Mouse (Mus musculus): ENCODE data around the gene Atp6v0a2. TPM values are rescaled to one million over a fixed set of nuclear protein-coding genes. Genes with fewer than 3 reads are reported as not detected.
A peak's percentile ranks its signal among the peaks of the same experiment; 100 is the strongest.
"Not testable (repeated sequence)": the region's sequence is repeated elsewhere in the genome, so short reads cannot be mapped to it uniquely, and the experiment has no call there.

Atp6v0a2 gene
- polyA plus RNA-seq, 1 experiment from 2014 or later, result 48.4 TPM

DNA sequence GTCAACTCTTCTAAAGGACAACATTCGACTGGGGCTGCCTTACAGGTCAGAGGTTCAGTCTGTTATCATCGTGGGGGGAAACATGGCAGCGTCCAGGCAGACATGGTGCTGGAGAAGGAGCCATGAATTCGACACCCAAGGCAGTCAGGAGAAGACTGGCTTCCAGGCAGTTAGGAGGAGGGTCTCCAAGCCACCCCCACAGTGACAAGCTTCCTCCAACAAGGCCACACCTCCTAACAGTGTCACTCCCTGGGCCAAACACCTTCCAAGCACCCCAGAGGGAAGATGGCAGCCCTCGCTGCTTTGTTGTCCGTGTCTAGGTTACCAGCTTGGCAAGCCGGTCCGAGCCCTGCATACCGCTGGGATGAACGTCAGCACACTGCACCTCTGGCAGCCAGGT is 9.7 kb upstream of the Atp6v0a2 start:
- H3K27me3 ChIP-seq, result no peaks in the 10 kb centered on the region
- WGBS, result 79% methylated on average over 10 of the region's 10 CpGs

GRCm38 (mm10) chr5:124621362-124621761 is 7.0 kb upstream of the Atp6v0a2 start:
- no peak overlapping the region for H3K9ac ChIP-seq
- no peak for ATAC-seq (ENCODE audit: insufficient number of reproducible peaks, low FRiP score, low TSS enrichment, low read depth)
- 0 out of 2 replicates have a peak, but pooled peaks cover 2% of the 10 kb centered on the region for H3K36me3 ChIP-seq
- no peak overlapping the region for H3K4me2 ChIP-seq
- 79% methylated on average over 13 of the region's 13 CpGs for WGBS
- no peak overlapping the region for H3K4me3 ChIP-seq
- no peaks in the 10 kb centered on the region for H3K4me1 ChIP-seq
- no peaks in the 10 kb centered on the region for H3K27me3 ChIP-seq
- no peak overlapping the region for H3K27ac ChIP-seq
- H3K9me3 ChIP-seq, result no peaks in the 10 kb centered on the region

More for the DNA sequence above, 9.7 kb upstream of the Atp6v0a2 start:
- no peaks in the 10 kb centered on the region for H3K9me3 ChIP-seq
- no peak overlapping the region for H3K4me3 ChIP-seq
- 0 out of 2 replicates have a peak, but pooled peaks cover 5% of the 10 kb centered on the region for H3K36me3 ChIP-seq
- no peak overlapping the region for H3K4me2 ChIP-seq
- H3K27ac ChIP-seq, result no peak overlapping the region
- no peak for ATAC-seq (ENCODE audit: insufficient number of reproducible peaks, low FRiP score, low TSS enrichment, low read depth)
- H3K4me1 ChIP-seq, result no peaks in the 10 kb centered on the region
- no peak overlapping the region for H3K9ac ChIP-seq

DNA sequence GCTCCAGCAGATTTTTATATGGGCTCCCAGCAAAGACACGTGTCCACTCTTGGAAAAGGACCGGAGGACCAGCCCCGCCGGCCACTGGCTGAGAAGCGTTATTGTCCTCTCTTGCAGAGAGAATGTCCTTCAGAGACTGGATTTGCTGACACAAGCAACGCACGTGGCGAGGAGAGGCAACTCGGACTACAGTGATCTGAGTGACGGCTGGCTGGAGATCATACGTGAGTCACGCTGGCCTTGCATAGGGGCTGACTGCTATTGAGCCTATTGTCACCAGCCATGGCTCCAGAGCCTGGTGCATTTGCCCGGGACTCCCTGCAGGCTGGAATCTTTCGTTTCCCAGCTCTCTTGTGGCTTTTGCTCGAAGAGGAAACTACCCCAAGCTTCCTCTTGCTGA is 5.5 kb upstream of the Atp6v0a2 start:
- WGBS, result 83% methylated on average over 15 of the region's 15 CpGs
- Histone ChIP-seq H3K9me3 (no peaks in the 10 kb centered on the region), H3K27ac (no peak overlapping the region), H3K4me3 (no peak overlapping the region), H3K9ac (no peak overlapping the region), H3K36me3 (no peaks in the 10 kb centered on the region), H3K4me1 (peaks cover under 1% of the 10 kb centered on the region), H3K27me3 (no peaks in the 10 kb centered on the region), H3K4me2 (no peak overlapping the region)
- no peak for ATAC-seq (ENCODE audit: insufficient number of reproducible peaks, low FRiP score, low TSS enrichment, low read depth)

DNA sequence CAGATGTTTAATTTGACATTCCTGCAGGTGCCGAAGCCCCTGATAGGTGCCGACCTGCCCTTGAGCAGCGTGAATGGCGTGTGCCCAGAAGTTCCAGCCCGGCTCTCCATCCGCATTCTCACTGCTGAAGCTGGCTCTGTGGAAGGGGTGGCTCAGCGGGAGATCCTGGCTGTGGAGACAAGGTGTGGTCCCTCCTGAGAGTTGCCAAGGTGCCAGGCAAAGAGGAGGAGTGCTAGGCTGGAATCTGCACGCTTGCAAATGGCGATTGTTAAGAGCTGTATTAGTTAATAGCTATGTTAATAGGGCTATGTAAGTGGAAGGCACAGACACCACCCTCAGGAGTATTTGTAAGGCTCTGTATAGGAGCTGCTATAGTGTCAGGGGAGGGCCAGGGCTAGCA is 4.1 kb upstream of the Atp6v0a2 start:
- Histone ChIP-seq H3K9ac (no peak overlapping the region), H3K36me3 (no peaks in the 10 kb centered on the region), H3K4me3 (no peak overlapping the region), H3K9me3 (no peaks in the 10 kb centered on the region), H3K4me2 (no peak overlapping the region), H3K27ac (no peak overlapping the region), H3K4me1 (peaks cover 7% of the 10 kb centered on the region), H3K27me3 (no peaks in the 10 kb centered on the region)
- ATAC-seq (ENCODE audit: insufficient number of reproducible peaks, low FRiP score, low TSS enrichment, low read depth), result no peak
- 81% methylated on average over 9 of the region's 9 CpGs for WGBS

GRCm38 (mm10) chr5:124629641-124630040 is 1.3 kb downstream of the Atp6v0a2 start:
- Histone ChIP-seq H3K27me3 (no peaks in the 10 kb centered on the region), H3K36me3 (peaks cover 10% of the 10 kb centered on the region), H3K4me1 (peaks cover 18% of the 10 kb centered on the region), H3K4me2 (peak overlapping the region; percentile 86), H3K9me3 (no peaks in the 10 kb centered on the region), H3K4me3 (peak overlapping the region; percentile 92), H3K9ac (peak overlapping the region; percentile 77), H3K27ac (peak overlapping the region; percentile 30; the same call in 1 of the 2 replicates)
- ATAC-seq (ENCODE audit: insufficient number of reproducible peaks, low FRiP score, low TSS enrichment, low read depth), result no peak
- WGBS, result 11% methylated on average over 11 of the region's 11 CpGs

DNA sequence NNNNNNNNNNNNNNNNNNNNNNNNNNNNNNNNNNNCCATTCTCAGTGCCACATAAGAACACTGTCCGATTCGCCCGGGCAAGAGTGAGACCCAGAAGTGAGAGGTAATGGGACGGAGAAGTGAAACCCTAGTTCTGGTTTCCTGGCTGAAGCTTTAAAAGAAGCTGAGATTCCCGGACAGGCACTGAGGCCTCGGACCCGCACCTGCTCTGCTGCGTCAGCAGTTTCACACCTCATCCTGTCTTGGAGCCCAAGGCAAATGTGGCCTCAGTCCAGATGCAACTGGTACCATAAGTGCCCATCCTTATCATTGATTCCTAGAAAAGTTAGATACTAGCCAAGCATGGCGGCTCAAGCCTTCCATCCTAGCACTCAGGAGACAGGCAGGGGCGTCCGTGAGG is 3.3 kb downstream of the Atp6v0a2 start:
- Histone ChIP-seq H3K27me3 (no peaks in the 10 kb centered on the region), H3K9me3 (no peaks in the 10 kb centered on the region), H3K36me3 (peaks cover 29% of the 10 kb centered on the region), H3K27ac (no peak overlapping the region), H3K4me2 (no peak overlapping the region), H3K9ac (no peak overlapping the region), H3K4me1 (peaks cover 18% of the 10 kb centered on the region), H3K4me3 (no peak overlapping the region)
- 91% methylated on average over 11 of the region's 11 CpGs for WGBS
- no peak for ATAC-seq (ENCODE audit: insufficient number of reproducible peaks, low FRiP score, low TSS enrichment, low read depth)

DNA sequence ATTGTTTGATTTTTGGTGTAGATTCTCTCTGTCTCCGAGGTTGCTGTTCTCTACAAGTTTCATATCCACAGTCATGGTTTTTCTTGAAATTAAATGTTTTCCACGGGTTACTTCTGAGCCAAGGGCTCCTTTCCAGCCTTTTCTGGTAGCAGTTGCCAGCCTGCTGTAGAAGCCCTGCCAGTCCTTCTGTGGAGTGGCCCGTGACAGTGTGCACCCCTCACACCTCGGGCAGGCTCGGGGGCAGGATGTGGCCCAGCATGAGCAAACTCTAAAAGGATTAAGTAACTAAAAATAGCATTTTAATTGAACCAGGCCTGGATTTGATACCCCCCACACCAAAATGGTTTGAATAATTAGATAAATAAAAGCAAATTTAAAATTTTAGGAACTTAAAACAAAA is 4.1 kb downstream of the Atp6v0a2 start:
- Histone ChIP-seq H3K4me1 (peaks cover 18% of the 10 kb centered on the region), H3K27me3 (no peaks in the 10 kb centered on the region), H3K36me3 (peaks cover 36% of the 10 kb centered on the region), H3K4me2 (no peak overlapping the region), H3K9ac (no peak overlapping the region), H3K27ac (no peak overlapping the region), H3K9me3 (no peaks in the 10 kb centered on the region), H3K4me3 (no peak overlapping the region)
- no peak for ATAC-seq (ENCODE audit: insufficient number of reproducible peaks, low FRiP score, low TSS enrichment, low read depth)
- 58% methylated on average over 5 of the region's 5 CpGs for WGBS

DNA sequence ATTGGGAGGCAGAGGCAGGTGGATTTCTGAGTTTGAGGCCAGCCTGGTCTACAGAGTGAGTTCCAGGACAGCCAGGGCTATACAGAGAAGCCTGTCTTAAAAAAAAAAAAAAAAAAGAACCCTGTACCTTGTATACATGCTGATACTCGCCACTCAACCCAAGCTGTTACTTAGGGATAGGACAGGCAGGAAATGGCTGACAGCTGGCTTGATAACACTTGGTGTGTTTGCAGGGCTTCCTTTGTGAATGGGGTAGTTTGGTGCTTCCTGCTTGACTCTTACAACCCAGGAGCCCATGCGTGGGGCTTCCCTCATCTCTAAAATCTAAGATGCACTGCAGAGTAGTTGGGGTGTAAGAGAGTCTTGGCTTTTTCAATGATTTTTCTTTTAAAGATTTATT is 5.0 kb downstream of the Atp6v0a2 start:
- WGBS, result 66% methylated on average over 2 of the region's 2 CpGs
- Histone ChIP-seq H3K36me3 (peaks cover 44% of the 10 kb centered on the region), H3K27ac (no peak overlapping the region), H3K4me3 (no peak overlapping the region), H3K9ac (no peak overlapping the region), H3K4me1 (peaks cover 11% of the 10 kb centered on the region), H3K27me3 (no peaks in the 10 kb centered on the region), H3K9me3 (no peaks in the 10 kb centered on the region), H3K4me2 (no peak overlapping the region)
- no peak for ATAC-seq (ENCODE audit: insufficient number of reproducible peaks, low FRiP score, low TSS enrichment, low read depth)

GRCm38 (mm10) chr5:124635068-124635467 is 6.7 kb downstream of the Atp6v0a2 start:
- H3K4me1 ChIP-seq; H3K4me2 ChIP-seq; H3K27ac ChIP-seq; H3K4me3 ChIP-seq; H3K9ac ChIP-seq; ATAC-seq (ENCODE audit: insufficient number of reproducible peaks, low FRiP score, low TSS enrichment, low read depth); H3K9me3 ChIP-seq; H3K27me3 ChIP-seq: not testable (repeated sequence)
- WGBS, result 83% methylated on average over 4 of the region's 4 CpGs
- H3K36me3 ChIP-seq, result peaks cover 61% of the 10 kb centered on the region

- ATAC-seq (ENCODE audit: insufficient number of reproducible peaks, low FRiP score, low TSS enrichment, low read depth), result 0 out of 2 replicates have a peak, but pooled peaks have one; percentile 13
- H3K4me3 ChIP-seq, result no peak overlapping the region
- H3K4me1 ChIP-seq, result no peaks in the 10 kb centered on the region
- H3K4me2 ChIP-seq, result no peak overlapping the region
- no peaks in the 10 kb centered on the region for H3K9me3 ChIP-seq
- H3K36me3 ChIP-seq, result peaks cover 65% of the 10 kb centered on the region
- H3K27ac ChIP-seq, result 0 out of 2 replicates have a peak overlapping the region, but pooled peaks have one; percentile 38
- no peaks in the 10 kb centered on the region for H3K27me3 ChIP-seq
- no peak overlapping the region for H3K9ac ChIP-seq
- WGBS, result 90% methylated on average over 3 of the region's 3 CpGs
These were observed 7.8 kb downstream of the Atp6v0a2 start for GRCm38 (mm10) chr5:124636139-124636538.

DNA sequence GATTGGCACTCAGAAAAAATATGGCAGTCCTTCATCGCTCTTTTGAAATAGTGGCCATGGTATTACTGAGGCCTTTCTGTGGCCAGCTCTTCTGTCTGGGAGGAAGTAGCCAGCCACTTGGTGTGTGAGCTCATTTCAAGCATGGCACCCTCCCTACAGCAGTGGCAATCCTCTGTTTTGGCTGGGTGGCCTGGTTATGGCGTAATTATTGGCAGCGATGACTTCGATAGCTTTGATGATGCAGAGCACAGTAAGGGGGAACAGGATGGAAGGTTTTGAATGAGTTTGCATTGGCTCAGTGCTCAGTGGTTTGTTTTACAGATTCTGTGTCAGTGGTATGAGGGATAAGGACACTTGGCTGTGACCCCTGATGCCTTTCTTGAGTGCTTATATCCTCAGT is 8.3 kb downstream of the Atp6v0a2 start:
- 90% methylated on average over 4 of the region's 4 CpGs for WGBS
- no peak for ATAC-seq (ENCODE audit: insufficient number of reproducible peaks, low FRiP score, low TSS enrichment, low read depth)
- Histone ChIP-seq H3K9ac (no peak overlapping the region), H3K27me3 (no peaks in the 10 kb centered on the region), H3K36me3 (peaks cover 71% of the 10 kb centered on the region), H3K4me1 (no peaks in the 10 kb centered on the region), H3K27ac (peak overlapping the region; percentile 38; the same call in 1 of the 2 replicates), H3K4me3 (no peak overlapping the region), H3K9me3 (no peaks in the 10 kb centered on the region), H3K4me2 (no peak overlapping the region)

- Histone ChIP-seq H3K9me3 (no peaks in the 10 kb centered on the region), H3K4me1 (no peaks in the 10 kb centered on the region), H3K4me2 (no peak overlapping the region), H3K36me3 (peaks cover 77% of the 10 kb centered on the region), H3K4me3 (no peak overlapping the region), H3K27ac (no peak overlapping the region), H3K27me3 (no peaks in the 10 kb centered on the region), H3K9ac (no peak overlapping the region)
- 81% methylated on average over 11 of the region's 11 CpGs for WGBS
- ATAC-seq (ENCODE audit: insufficient number of reproducible peaks, low FRiP score, low TSS enrichment, low read depth), result no peak
These were observed 8.9 kb downstream of the Atp6v0a2 start for GRCm38 (mm10) chr5:124637300-124637699.

DNA sequence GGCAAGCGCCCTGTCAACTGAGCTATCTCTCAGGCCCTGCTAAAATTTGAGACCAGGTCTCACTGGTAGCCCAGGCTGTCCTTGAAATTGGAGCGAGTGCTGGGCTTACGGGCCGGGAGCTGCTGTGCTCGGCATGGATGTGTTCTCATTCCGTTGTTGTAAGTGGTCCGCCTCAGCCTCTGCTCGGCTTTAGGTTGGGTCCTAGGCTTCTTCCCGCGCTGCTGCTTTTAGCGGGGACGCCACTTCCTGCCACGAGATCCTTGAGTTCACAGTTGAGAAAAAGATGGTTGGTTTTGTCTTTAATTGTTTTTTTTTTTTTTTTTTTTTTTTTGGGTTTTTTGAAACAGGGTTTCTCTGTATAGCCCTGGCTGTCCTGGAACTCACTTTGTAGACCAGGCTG is 9.5 kb downstream of the Atp6v0a2 start:
- Histone ChIP-seq H3K9ac (no peak overlapping the region), H3K4me3 (no peak overlapping the region), H3K4me1 (no peaks in the 10 kb centered on the region), H3K27ac (no peak overlapping the region), H3K27me3 (no peaks in the 10 kb centered on the region), H3K9me3 (no peaks in the 10 kb centered on the region), H3K36me3 (peaks cover 82% of the 10 kb centered on the region), H3K4me2 (no peak overlapping the region)
- ATAC-seq (ENCODE audit: insufficient number of reproducible peaks, low FRiP score, low TSS enrichment, low read depth), result no peak
- 97% methylated on average over 13 of the region's 13 CpGs for WGBS

All from limb, embryonic 15.5 days (tissue).